Mouse (Mus musculus) embryonic facial prominence, embryonic 11.5 days (tissue): ENCODE measurements around the gene Ccl27b. TPM values are rescaled to one million over a fixed set of nuclear protein-coding genes. Genes with fewer than 3 reads are reported as not detected.
"Not testable (repeated sequence)": the region's sequence is repeated elsewhere in the genome, so short reads cannot be mapped to it uniquely, and the experiment has no call there.

Experiments
- ATAC-seq: fragments of 200-750 bp; cut with Nextera tagmentation; replicated peaks from 2 replicates; pipeline ENCODE4 v1.8.0; 2017; ENCODE audit warnings: low read depth; ENCODE audit not compliant: insufficient number of reproducible peaks, low FRiP score, low TSS enrichment
- DNase-seq: peaks from one replicate; pipeline ENCODE4 v3.0.0-alpha.2; 2015; ENCODE audit warnings: low spot score
- H3K27ac ChIP-seq: fragments of 300-500 bp; sonication (generic); replicated peaks from 2 replicates; pipeline ENCODE4 v1.5.1; 2014; ENCODE audit warnings: mild to moderate bottlenecking, low read depth, low read length, control low read depth
- H3K27me3 ChIP-seq: fragments of 300-500 bp; sonication (generic); 2 replicates; pipeline ENCODE4 v1.6.1; 2014; ENCODE audit warnings: mild to moderate bottlenecking, low read length, moderate library complexity, mixed read lengths; ENCODE audit not compliant: control insufficient read depth, insufficient read depth
- H3K36me3 ChIP-seq: fragments of 300-500 bp; sonication (generic); replicated peaks from 2 replicates; pipeline ENCODE4 v1.6.1; 2014; ENCODE audit warnings: low read depth, mild to moderate bottlenecking, low read length, moderate library complexity, mixed read lengths; ENCODE audit not compliant: control insufficient read depth, insufficient read depth
- H3K4me1 ChIP-seq: fragments of 300-500 bp; sonication (generic); 2 replicates; pipeline ENCODE4 v1.6.1; 2014; ENCODE audit warnings: low read length, mixed read lengths; ENCODE audit not compliant: control insufficient read depth, insufficient read depth
- H3K4me2 ChIP-seq: fragments of 300-500 bp; sonication (generic); 2 replicates; pipeline ENCODE4 v1.6.1; 2014; ENCODE audit warnings: low read depth, mild to moderate bottlenecking, control low read depth, low read length, moderate library complexity
- H3K4me3 ChIP-seq: fragments of 300-500 bp; sonication (generic); 2 replicates; pipeline ENCODE4 v1.5.1; 2014; ENCODE audit warnings: low read depth, low read length, control low read depth
- H3K9ac ChIP-seq: fragments of 300-500 bp; sonication (generic); replicated peaks from 2 replicates; pipeline ENCODE4 v1.6.1; 2014; ENCODE audit warnings: mild to moderate bottlenecking, control low read depth, low read length
- H3K9me3 ChIP-seq: fragments of 300-500 bp; sonication (generic); replicated peaks from 2 replicates; pipeline ENCODE4 v1.6.1; 2016; ENCODE audit warnings: mild to moderate bottlenecking, low read length, inconsistent platforms, mixed read lengths; ENCODE audit not compliant: control insufficient read depth
- WGBS: fragments of 180-500 bp; shearing (Covaris S2); extraction: QIAGEN DNeasy Blood & Tissue Kit; methylation state at CpG from one replicate; pipeline ENCODE4 v1.1.7; 2014; 5-methylcytosine and 5-hydroxymethylcytosine counted together
- polyA plus RNA-seq: library from polyadenylated mRNA; unstranded; fragments of >200 nt; fragmentation: Nextera tagmentation; extraction: Ambion mirVana; gene quantifications from 2 replicates; pipeline ENCODE4 v1.2.1, GENCODE M21; 2014

The Ccl27b gene
- polyA plus RNA-seq, 1 experiment from 2014 or later, result not detected

DNA sequence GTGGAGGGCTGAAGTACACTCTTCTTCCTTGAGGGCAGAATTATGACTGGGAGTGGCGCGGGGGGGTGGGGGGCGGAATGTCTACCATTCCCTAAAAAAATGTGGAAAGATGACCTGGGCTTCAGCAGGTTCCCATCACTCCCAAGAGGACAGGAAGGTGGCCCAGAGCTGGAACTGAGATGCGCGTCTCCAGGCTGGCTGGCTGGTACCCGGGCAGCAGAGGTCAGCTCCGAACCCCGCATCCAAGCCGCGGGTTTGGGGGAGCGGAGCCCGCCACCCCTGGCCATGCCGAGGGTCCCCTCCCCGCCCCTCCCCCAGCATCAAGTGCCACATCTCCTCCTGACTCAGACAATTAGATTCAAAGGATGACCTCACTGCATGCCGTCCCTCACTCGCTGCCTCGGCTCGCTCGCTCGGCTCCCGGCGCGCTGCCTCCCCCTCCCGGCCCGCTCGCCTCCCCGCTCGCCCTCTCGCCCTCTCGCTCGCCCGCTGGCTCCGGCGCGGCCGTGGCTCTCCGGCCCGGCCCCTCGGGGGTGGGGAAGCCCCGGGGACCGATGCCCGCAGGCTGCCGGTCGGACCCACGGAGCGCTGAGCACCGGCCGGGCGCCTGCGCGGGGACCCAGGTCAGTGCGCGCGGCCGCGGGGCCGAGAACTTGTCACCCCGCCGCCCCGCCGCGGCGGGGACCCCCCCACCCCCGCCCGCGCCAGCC is 26.6 kb downstream of the Ccl27b start:
- H3K27ac ChIP-seq, H3K4me1 ChIP-seq, H3K36me3 ChIP-seq, DNase-seq, H3K9me3 ChIP-seq, H3K4me2 ChIP-seq, H3K9ac ChIP-seq, H3K4me3 ChIP-seq, H3K27me3 ChIP-seq: not testable (repeated sequence)
- WGBS, result no CpG with 5 or more reads among the region's 66 CpGs
- ATAC-seq, result 0 out of 2 replicates have a peak, but pooled peaks have one; percentile 29

DNA sequence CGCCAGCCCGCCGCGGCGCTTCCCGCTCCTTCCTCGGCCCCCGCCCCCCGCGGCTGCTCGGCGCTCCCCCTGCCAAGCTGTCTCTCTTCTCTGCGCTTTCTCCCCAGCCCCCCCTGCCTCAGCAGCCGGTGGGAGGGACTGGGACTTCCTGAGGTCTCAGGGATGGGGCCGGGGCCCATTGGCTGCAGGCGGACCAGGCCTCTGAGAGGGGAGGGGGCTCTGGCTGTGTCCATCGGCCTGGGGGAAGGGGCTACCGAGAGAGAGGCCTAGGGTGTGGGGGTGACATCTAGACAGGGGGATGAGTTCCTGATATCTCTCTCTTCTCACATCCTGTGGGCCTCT is 27.1 kb downstream of the Ccl27b start:
- WGBS, result no CpG with 5 or more reads among the region's 18 CpGs
- H3K36me3 ChIP-seq, H3K9me3 ChIP-seq, DNase-seq, H3K27me3 ChIP-seq, H3K9ac ChIP-seq, H3K4me2 ChIP-seq, H3K4me3 ChIP-seq, H3K4me1 ChIP-seq, H3K27ac ChIP-seq: not testable (repeated sequence)
- ATAC-seq, result peak; percentile 59; the same call in 1 of the 2 replicates

Other genes starting within 250 kb of the Ccl27b start
- gene Gm21586, start 215.9 kb upstream of the Ccl27b start, polyA plus RNA-seq, result not detected in 2 replicates
- gene Gm2163, start 188.5 kb upstream of the Ccl27b start, polyA plus RNA-seq, result 0.17 TPM in 1 of 2 replicates, not detected in the other
- gene Fam205a2, start 127.1 kb upstream of the Ccl27b start, polyA plus RNA-seq, result 0.14 and 0.21 TPM in 2 replicates
- 1.7 TPM in 1 of 2 replicates, not detected in the other for gene Gm10591, start 43.1 kb upstream of the Ccl27b start, polyA plus RNA-seq
- not detected in 2 replicates for gene Gm2564, start 25.5 kb upstream of the Ccl27b start, polyA plus RNA-seq
- gene Il11ra2, start 6.6 kb downstream of the Ccl27b start, polyA plus RNA-seq, result not detected in 2 replicates
- not detected in 2 replicates for gene 4930578G10Rik, start 80.3 kb downstream of the Ccl27b start, polyA plus RNA-seq
- not detected in 2 replicates for gene Ccl19, start 101.3 kb downstream of the Ccl27b start, polyA plus RNA-seq
- 3.6 and 9.3 TPM in 2 replicates for gene Ccl21a, start 118.7 kb downstream of the Ccl27b start, polyA plus RNA-seq
- not detected in 2 replicates for gene Fam205a1, start 198.6 kb downstream of the Ccl27b start, polyA plus RNA-seq
- gene Gm12394, start 201.5 kb downstream of the Ccl27b start, polyA plus RNA-seq, result 0.20 and 0.25 TPM in 2 replicates
- not detected in 2 replicates for gene Fam205c, start 219.0 kb downstream of the Ccl27b start, polyA plus RNA-seq